ENCODE assay signal across 7 mouse cellular contexts in the genomic region with DNA sequence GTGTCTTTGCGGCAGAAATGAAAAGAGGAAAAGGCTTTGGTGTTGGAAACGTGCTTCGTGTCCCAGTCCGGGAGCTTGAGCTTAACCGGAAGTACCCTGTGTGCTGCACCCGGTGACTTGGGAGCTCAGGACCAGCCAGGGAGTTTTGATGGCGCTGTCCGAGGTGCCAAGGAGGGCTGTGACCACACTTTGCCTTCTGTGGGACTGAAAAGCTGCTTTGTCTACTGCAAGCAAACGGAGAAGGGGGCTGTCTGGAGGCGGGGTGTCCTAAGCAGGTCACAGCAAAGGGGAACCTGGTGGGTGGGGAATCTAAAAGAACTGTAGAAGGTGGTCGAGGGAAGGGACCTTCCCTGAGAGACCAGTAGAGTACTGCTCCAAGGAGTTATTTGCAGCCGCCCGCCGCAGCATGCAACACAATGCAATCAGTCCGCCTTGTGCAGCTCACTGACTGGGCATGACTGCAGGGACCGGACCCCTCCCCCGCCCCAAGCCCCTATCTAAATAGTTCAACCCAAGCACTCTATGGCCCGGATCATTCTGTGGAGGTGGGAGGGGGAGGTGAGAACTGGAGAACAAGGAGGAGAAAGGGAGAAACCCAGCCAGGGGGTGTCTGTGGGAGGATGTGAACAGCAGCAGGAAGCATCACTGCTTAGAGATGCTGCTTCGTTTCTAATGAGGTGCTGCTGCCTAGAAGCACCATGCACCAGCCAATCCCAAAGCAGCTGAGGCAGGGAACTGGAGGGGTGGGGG.
DNase-seq lines count a peak whose midpoint lies in the region; ATAC-seq and TF ChIP-seq lines count a peak whose summit lies in the region.

No protein-coding gene starts in this region.

- H3K4me3 ChIP-seq in ES-E14 (ENCODE audit: insufficient read depth in 1 of 2, low read depth in 1 of 2, low read length in 2 of 2, poor library complexity in 1 of 2, severe bottlenecking in 1 of 2), result peak overlapping the region in 1 of 2 experiments; percentile 38; a peak in 1 of 4 replicates
- peak overlapping the region; percentile 34 for H3K4me3 ChIP-seq in hindbrain, embryonic 11.5 days (ENCODE audit: low read depth, low read length)
- peak overlapping the region; percentile 59 for H3K4me3 ChIP-seq in midbrain, embryonic 14.5 days (replicated peaks; ENCODE audit: low read depth, low read length)
- no peak overlapping the region for H3K4me3 ChIP-seq in liver, postnatal 0 days (ENCODE audit: low read depth, low read length)

- H3K36me3 ChIP-seq in ES-E14 (ENCODE audit: control insufficient read depth, insufficient read depth, low read length, poor library complexity, severe bottlenecking), result no peaks in the 10 kb centered on the region
- H3K36me3 ChIP-seq in hindbrain, embryonic 11.5 days (ENCODE audit: control insufficient read depth, insufficient read depth, low read length), result no peaks in the 10 kb centered on the region
- H3K36me3 ChIP-seq in midbrain, embryonic 14.5 days (ENCODE audit: control insufficient read depth, insufficient read depth, low read length), result no peaks in the 10 kb centered on the region
- H3K36me3 ChIP-seq in liver, postnatal 0 days (replicated peaks; ENCODE audit: insufficient read depth, low read length), result no peaks in the 10 kb centered on the region

- no peak for TF ChIP-seq CTCF in liver, postnatal 0 days (IDR thresholded peaks at IDR 0.05; ENCODE audit: low read depth)

- H3K9ac ChIP-seq in ES-E14 (ENCODE audit: insufficient read depth, low read depth, low read length, poor library complexity, severe bottlenecking), result no peak overlapping the region
- H3K9ac ChIP-seq in hindbrain, embryonic 11.5 days (ENCODE audit: low read depth, low read length), result peak overlapping the region; percentile 44
- peak overlapping the region; percentile 64 for H3K9ac ChIP-seq in midbrain, embryonic 14.5 days (replicated peaks; ENCODE audit: low read length)
- no peak overlapping the region for H3K9ac ChIP-seq in liver, postnatal 0 days (replicated peaks)

- no peak overlapping the region for H3K27ac ChIP-seq in ES-E14 (ENCODE audit: insufficient read depth, low read depth, low read length, poor library complexity, severe bottlenecking)
- no peak overlapping the region for H3K27ac ChIP-seq in hindbrain, embryonic 11.5 days (ENCODE audit: low read depth, low read length)
- peak overlapping the region; percentile 58 for H3K27ac ChIP-seq in midbrain, embryonic 14.5 days (replicated peaks; ENCODE audit: low read depth, low read length)
- no peak overlapping the region for H3K27ac ChIP-seq in liver, postnatal 0 days (ENCODE audit: low read depth)

- H3K4me2 ChIP-seq in hindbrain, embryonic 11.5 days (replicated peaks; ENCODE audit: low read depth, low read length), result peak overlapping the region; percentile 79
- peak overlapping the region; percentile 93 for H3K4me2 ChIP-seq in midbrain, embryonic 14.5 days (ENCODE audit: low read length)
- no peak overlapping the region for H3K4me2 ChIP-seq in liver, postnatal 0 days (ENCODE audit: low read depth, low read length)

- peak; percentile 68 for ATAC-seq in hindbrain, embryonic 11.5 days (ENCODE audit: low FRiP score)
- peak; percentile 48 for ATAC-seq in midbrain, embryonic 14.5 days (ENCODE audit: low FRiP score, low TSS enrichment)
- ATAC-seq in erythroid progenitor cell, adult 5-6 weeks (replicated peaks; ENCODE audit: low FRiP score, poor library complexity, severe bottlenecking), result no peak
- ATAC-seq in liver, postnatal 0 days, result no peak

- 2% methylated on average over 19 of the region's 19 CpGs for WGBS in hindbrain, embryonic 11.5 days
- WGBS in midbrain, embryonic 14.5 days, result under 1% methylated on average over 19 of the region's 19 CpGs
- WGBS in liver, postnatal 0 days (ENCODE audit: insufficient replicate concordance), result 7% methylated on average over 19 of the region's 19 CpGs

- H3K4me1 ChIP-seq in ES-E14 (ENCODE audit: control insufficient read depth in 2 of 2, insufficient read depth in 2 of 2, low read length in 2 of 2, poor library complexity in 1 of 2), result no peaks in the 10 kb centered on the region; a peak in 2 of 4 replicates
- H3K4me1 ChIP-seq in hindbrain, embryonic 11.5 days (replicated peaks; ENCODE audit: control insufficient read depth, insufficient read depth, low read length), result peaks cover 2% of the 10 kb centered on the region; the same call in 1 of the 2 replicates
- peaks cover 31% of the 10 kb centered on the region for H3K4me1 ChIP-seq in midbrain, embryonic 14.5 days (ENCODE audit: control insufficient read depth, insufficient read depth, low read length)
- no peaks in the 10 kb centered on the region for H3K4me1 ChIP-seq in liver, postnatal 0 days (ENCODE audit: insufficient read depth)

- in situ Hi-C loops in ES-E14 (cut with MboI; ENCODE audit: low sequenced_read_pairs in 2 of 2, unreplicated experiment in 2 of 2), result no loop called here

- H3K9me3 ChIP-seq in ES-E14 (ENCODE audit: control insufficient read depth, insufficient read depth, low read depth, low read length), result no peaks in the 10 kb centered on the region
- no peaks in the 10 kb centered on the region for H3K9me3 ChIP-seq in hindbrain, embryonic 11.5 days (ENCODE audit: control insufficient read depth, low read length)
- no peaks in the 10 kb centered on the region for H3K9me3 ChIP-seq in midbrain, embryonic 14.5 days (ENCODE audit: control insufficient read depth, low read length)
- no peaks in the 10 kb centered on the region for H3K9me3 ChIP-seq in liver, postnatal 0 days (ENCODE audit: low read length)

- peaks cover 38% of the 10 kb centered on the region for H3K27me3 ChIP-seq in hindbrain, embryonic 11.5 days (ENCODE audit: control insufficient read depth, insufficient read depth, low read length)
- peaks cover 24% of the 10 kb centered on the region; the same call in 1 of the 2 replicates for H3K27me3 ChIP-seq in midbrain, embryonic 14.5 days (ENCODE audit: control insufficient read depth, insufficient read depth, low read length)
- H3K27me3 ChIP-seq in liver, postnatal 0 days (ENCODE audit: insufficient read depth, low read length), result peaks cover 58% of the 10 kb centered on the region

- TF ChIP-seq EP300 in liver, postnatal 0 days (IDR thresholded peaks at IDR 0.05; ENCODE audit: low read depth), result no peak

- peak; percentile 50 for DNase-seq in ES-E14 (ENCODE audit: low read depth, low spot score)
- DNase-seq in ZHBTc4 (ENCODE audit: low read depth, low spot score), result peak; percentile 69
- peak; percentile 61 for DNase-seq in hindbrain, embryonic 11.5 days (ENCODE audit: low spot score)
- DNase-seq in midbrain, embryonic 14.5 days, result peak; percentile 68
- no peak for DNase-seq in layer of hippocampus, adult 11-12 months (ENCODE audit: low spot score)
- DNase-seq in liver, postnatal 0 days, result no peak

TF ChIP-seq in ES-E14, 5 proteins besides CTCF, POLR2A, EP300 and RAD21:
- TF ChIP-seq MAFK (IDR thresholded peaks at IDR 0.05; ENCODE audit: insufficient read depth, low read depth, low read length) (no peak), ZNF384 (IDR thresholded peaks at IDR 0.05; ENCODE audit: low read depth, low read length) (no peak), ZC3H11A (IDR thresholded peaks at IDR 0.05; ENCODE audit: borderline replicate concordance, low read depth, low read length) (no peak), HCFC1 (IDR thresholded peaks at IDR 0.05; ENCODE audit: borderline replicate concordance, insufficient read depth, low read length) (no peak)

Comparison
In these comparisons a context has a peak if more than half of its experiments do, and no peak if none do; other contexts are left out.
1. DNase-seq: peak in ES-E14 (single experiment), ZHBTc4 (single experiment), hindbrain, embryonic 11.5 days (single experiment) and midbrain, embryonic 14.5 days (single experiment); none in layer of hippocampus, adult 11-12 months (single experiment) and liver, postnatal 0 days (single experiment).
2. H3K9ac ChIP-seq: peak in hindbrain, embryonic 11.5 days (single experiment) and midbrain, embryonic 14.5 days (single experiment); none in ES-E14 (single experiment) and liver, postnatal 0 days (single experiment).
3. ATAC-seq: peak in hindbrain, embryonic 11.5 days (single experiment) and midbrain, embryonic 14.5 days (single experiment); none in erythroid progenitor cell, adult 5-6 weeks (single experiment) and liver, postnatal 0 days (single experiment).